Mouse (Mus musculus) neural tube, embryonic 12.5 days (tissue): Measurements from ENCODE around the gene Mycbpap. TPM values are rescaled to one million over a fixed set of nuclear protein-coding genes. Genes with fewer than 3 reads are reported as not detected.

Source experiments
- ATAC-seq: fragments of 200-750 bp; cut with Nextera tagmentation; 2 replicates; pipeline ENCODE4 v1.8.0; 2017; ENCODE audit warnings: low read depth, mild to moderate bottlenecking, moderate TSS enrichment, moderate library complexity; ENCODE audit not compliant: low FRiP score
- H3K27ac ChIP-seq: fragments of 300-500 bp; sonication (generic); 2 replicates; pipeline ENCODE4 v1.5.1; 2016
- H3K27me3 ChIP-seq: fragments of 300-500 bp; sonication (generic); replicated peaks from 2 replicates; pipeline ENCODE4 v1.6.1; 2016; ENCODE audit warnings: mild to moderate bottlenecking
- H3K36me3 ChIP-seq: fragments of 300-500 bp; sonication (generic); 2 replicates; pipeline ENCODE4 v1.6.1; 2016; ENCODE audit warnings: mild to moderate bottlenecking
- H3K4me1 ChIP-seq: fragments of 300-500 bp; sonication (generic); 2 replicates; pipeline ENCODE4 v1.6.1; 2016
- H3K4me2 ChIP-seq: fragments of 300-500 bp; sonication (generic); replicated peaks from 2 replicates; pipeline ENCODE4 v1.6.1; 2016; ENCODE audit warnings: mild to moderate bottlenecking
- H3K4me3 ChIP-seq: fragments of 300-500 bp; sonication (generic); 2 replicates; pipeline ENCODE4 v1.5.1; 2016
- H3K9ac ChIP-seq: fragments of 300-500 bp; sonication (generic); 2 replicates; pipeline ENCODE4 v1.6.1; 2016; ENCODE audit warnings: mild to moderate bottlenecking
- H3K9me3 ChIP-seq: fragments of 300-500 bp; sonication (generic); 2 replicates; pipeline ENCODE4 v1.6.1; 2016; ENCODE audit warnings: mild to moderate bottlenecking
- WGBS: fragments of 180-500 bp; shearing (Covaris S2); methylation state at CpG from one replicate; pipeline ENCODE4 v1.1.7; 2016; 5-methylcytosine and 5-hydroxymethylcytosine counted together
- polyA plus RNA-seq: library from polyadenylated mRNA; unstranded; fragments of >200 nt; fragmentation: Nextera tagmentation; extraction: Ambion mirVana; gene quantifications from 2 replicates; pipeline ENCODE4 v1.2.1, GENCODE M21; 2016

The Mycbpap gene
- polyA plus RNA-seq, 1 experiment from 2014 or later = 1.8 TPM

DNA sequence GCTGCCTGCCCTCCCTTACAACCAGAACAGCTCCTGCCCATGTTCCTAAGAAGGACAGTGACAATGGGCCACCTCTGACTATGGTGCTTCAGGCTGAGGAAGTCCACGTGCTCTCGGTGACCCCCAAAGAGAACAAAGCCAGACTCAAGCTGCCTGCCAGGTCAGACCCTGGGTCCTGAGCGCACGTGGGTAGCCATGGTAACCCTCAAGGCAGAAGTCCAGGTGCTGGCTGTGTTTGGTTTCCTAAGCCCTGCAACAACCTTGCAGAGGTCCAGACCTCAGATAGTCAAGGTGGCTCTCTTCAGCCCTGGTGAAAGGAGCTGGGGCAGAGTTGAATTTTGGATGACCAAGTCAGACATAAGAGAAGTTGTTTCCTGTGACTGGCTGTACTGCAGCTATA, 31.8 kb downstream of the Mycbpap start:
- H3K4me1 ChIP-seq = peaks cover 10% of the 10 kb centered on the region; the same call in 1 of the 2 replicates
- no peak overlapping the region for H3K4me3 ChIP-seq
- 36% methylated on average over 4 of the region's 4 CpGs for WGBS
- ATAC-seq = no peak
- H3K36me3 ChIP-seq = no peaks in the 10 kb centered on the region
- H3K9ac ChIP-seq = no peak overlapping the region
- no peak overlapping the region for H3K4me2 ChIP-seq
- H3K27ac ChIP-seq = no peak overlapping the region
- no peaks in the 10 kb centered on the region for H3K9me3 ChIP-seq
- peaks cover 44% of the 10 kb centered on the region for H3K27me3 ChIP-seq

DNA sequence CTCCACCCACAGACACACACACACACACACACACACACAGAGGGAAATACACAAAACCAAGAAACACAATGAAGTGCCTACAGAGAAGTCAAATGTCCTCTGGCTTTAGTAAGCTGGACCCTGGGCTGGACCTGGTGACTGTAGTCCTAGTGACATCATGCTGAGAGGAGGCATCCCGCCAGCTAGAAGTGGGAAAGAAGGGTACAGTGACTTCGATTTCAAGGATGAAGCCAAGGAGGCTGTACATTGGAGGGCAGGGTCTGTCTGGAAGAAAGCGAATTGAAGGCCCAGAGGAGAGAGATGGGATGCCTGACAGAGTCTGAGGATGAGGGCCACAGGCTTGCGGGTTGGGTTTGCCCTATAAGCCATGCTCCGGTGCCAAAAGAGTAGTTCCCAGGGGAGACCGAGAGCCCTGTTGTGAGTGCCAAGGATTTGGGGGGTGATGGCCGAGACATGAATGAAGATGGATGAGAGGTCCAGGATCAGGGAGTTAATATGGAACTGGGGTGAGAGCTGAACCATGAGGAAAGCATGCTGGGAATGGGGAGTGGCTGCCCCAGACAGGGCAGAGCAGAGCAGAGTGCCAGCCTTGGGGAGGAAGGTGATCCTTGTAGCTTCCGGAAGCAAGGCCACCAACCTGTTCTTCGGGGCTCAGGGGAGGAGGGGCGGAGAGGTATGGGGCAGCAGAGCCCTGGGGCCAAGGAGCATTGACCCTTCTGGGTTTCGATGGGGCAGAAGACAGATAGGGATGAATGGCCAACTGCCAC, 32.6 kb downstream of the Mycbpap start:
- Histone ChIP-seq H3K9me3 (no peaks in the 10 kb centered on the region), H3K4me2 (no peak overlapping the region), H3K4me3 (no peak overlapping the region), H3K27ac (no peak overlapping the region), H3K4me1 (peaks cover 10% of the 10 kb centered on the region; the same call in 1 of the 2 replicates), H3K27me3 (peaks cover 45% of the 10 kb centered on the region), H3K36me3 (no peaks in the 10 kb centered on the region), H3K9ac (no peak overlapping the region)
- WGBS = 87% methylated on average over 11 of the region's 11 CpGs
- no peak for ATAC-seq

DNA sequence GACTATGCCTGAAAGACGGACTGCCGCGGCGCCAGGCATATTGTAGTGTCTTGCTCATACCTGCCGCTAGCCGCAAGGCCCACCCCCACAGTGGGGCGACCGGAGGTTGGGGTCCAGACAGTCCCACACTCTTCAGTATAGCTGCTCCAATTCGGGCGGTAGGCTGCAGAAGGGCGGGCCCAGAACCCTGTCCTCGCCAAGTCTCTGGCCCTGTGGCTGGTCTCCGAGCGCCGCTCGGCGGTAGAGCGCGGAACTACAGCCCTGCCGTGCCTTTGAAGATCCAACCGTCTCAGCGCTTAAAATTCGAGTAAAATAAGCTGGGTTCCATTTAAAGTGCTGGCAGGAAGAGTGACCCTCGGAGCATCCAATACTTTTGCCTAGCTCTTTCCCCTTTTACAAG, 35.5 kb downstream of the Mycbpap start, which contains the start of gene Spata20:
Gene Spata20, minus strand, starts transcription at position 179 of the 400 bp plus-strand sequence.
- Histone ChIP-seq H3K4me3 (no peak within 1 kb of the TSS), H3K27ac (no peak within 1 kb of the TSS), H3K4me2 (peak within 1 kb of the TSS; percentile 37; the same call in 1 of the 2 replicates), H3K4me1 (peaks cover 3% of the 10 kb centered on the region; the same call in 1 of the 2 replicates), H3K9ac (no peak within 1 kb of the TSS), H3K27me3 (peaks cover 28% of the 10 kb centered on the region), H3K9me3 (no peaks in the 10 kb centered on the region), H3K36me3 (no peaks in the 10 kb centered on the region)
- WGBS = 3% methylated on average over 24 of the region's 24 CpGs
- peak; percentile 75 for ATAC-seq

DNA sequence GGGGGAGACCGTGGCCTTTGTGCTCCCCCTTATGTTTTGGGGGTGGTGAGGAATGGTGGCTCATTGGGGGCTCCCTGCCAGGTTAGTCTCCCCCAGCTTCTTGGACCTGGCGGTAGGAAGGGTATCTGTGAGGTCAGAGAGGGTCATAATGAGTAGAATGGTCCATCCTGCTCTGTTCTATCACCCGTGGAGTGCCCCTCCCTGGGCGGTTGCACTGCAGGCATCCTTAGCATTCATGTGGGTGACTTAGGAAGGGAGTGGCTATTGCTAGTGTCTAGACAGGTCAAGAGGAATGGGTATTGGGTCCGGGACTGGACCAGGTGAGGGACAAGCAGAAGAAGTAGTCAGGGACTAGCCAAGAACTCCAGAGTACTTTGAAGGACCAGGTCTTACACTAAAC, 36.3 kb downstream of the Mycbpap start:
- 0 out of 2 replicates have a peak, but pooled peaks have one; percentile 21 for ATAC-seq
- Histone ChIP-seq H3K27ac (no peak overlapping the region), H3K27me3 (peaks cover 24% of the 10 kb centered on the region), H3K9ac (no peak overlapping the region), H3K4me3 (no peak overlapping the region), H3K9me3 (no peaks in the 10 kb centered on the region), H3K4me1 (no peaks in the 10 kb centered on the region; the same call in 1 of the 2 replicates), H3K36me3 (no peaks in the 10 kb centered on the region), H3K4me2 (no peak overlapping the region)
- WGBS = 80% methylated on average over 5 of the region's 5 CpGs

DNA sequence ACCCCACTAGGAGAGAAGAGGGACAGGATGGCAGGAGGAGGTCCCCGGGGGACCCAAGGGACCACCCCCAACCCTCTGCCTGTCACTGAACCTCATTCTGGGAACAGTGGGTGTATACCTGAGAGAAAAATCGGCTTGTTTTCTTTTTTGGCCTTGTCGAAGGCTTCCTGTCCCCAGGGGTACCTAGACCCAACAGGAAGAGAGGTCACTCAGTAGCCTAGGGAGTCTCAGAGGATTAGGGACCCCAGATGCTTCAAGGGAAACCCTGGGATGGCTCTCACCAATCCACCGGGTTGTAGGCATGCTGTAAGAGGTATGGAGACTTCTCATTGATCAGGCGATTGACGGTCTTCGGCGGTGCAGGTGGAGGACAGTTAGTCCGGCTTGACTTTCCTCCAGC, 36.9 kb downstream of the Mycbpap start:
- H3K27me3 ChIP-seq = peaks cover 21% of the 10 kb centered on the region
- ATAC-seq = no peak

DNA sequence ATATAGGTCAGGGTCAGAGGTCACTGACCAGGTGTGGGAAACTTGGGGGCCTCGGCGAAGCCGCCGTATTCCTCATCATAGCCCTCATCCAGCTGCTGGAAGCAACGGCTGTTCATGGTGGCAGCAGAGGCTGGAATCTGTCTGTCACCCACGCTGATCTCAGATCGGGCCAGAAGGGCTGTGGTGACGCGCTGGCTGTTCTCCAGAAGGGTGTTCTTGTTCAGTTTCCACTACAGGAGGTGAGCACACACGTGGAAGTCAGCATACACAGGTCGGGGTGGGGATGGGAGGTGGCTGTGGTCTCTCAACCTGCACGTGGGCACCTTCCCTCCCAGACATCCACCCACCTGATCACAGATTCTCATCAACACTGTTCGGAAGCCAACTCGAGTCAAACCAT, 37.6 kb downstream of the Mycbpap start:
- no peak overlapping the region for H3K9ac ChIP-seq
- ATAC-seq = no peak
- WGBS = 79% methylated on average over 14 of the region's 14 CpGs
- no peak overlapping the region for H3K27ac ChIP-seq
- H3K36me3 ChIP-seq = no peaks in the 10 kb centered on the region
- H3K4me1 ChIP-seq = no peaks in the 10 kb centered on the region; the same call in 1 of the 2 replicates
- no peak overlapping the region for H3K4me3 ChIP-seq
- H3K4me2 ChIP-seq = no peak overlapping the region
- H3K27me3 ChIP-seq = peaks cover 15% of the 10 kb centered on the region
- no peaks in the 10 kb centered on the region for H3K9me3 ChIP-seq

More for the DNA sequence above, 36.9 kb downstream of the Mycbpap start:
- Histone ChIP-seq H3K4me3 (no peak overlapping the region), H3K36me3 (no peaks in the 10 kb centered on the region), H3K9me3 (no peaks in the 10 kb centered on the region), H3K4me1 (no peaks in the 10 kb centered on the region; the same call in 1 of the 2 replicates), H3K4me2 (no peak overlapping the region), H3K27ac (no peak overlapping the region), H3K9ac (no peak overlapping the region)
- 89% methylated on average over 9 of the region's 9 CpGs for WGBS

DNA sequence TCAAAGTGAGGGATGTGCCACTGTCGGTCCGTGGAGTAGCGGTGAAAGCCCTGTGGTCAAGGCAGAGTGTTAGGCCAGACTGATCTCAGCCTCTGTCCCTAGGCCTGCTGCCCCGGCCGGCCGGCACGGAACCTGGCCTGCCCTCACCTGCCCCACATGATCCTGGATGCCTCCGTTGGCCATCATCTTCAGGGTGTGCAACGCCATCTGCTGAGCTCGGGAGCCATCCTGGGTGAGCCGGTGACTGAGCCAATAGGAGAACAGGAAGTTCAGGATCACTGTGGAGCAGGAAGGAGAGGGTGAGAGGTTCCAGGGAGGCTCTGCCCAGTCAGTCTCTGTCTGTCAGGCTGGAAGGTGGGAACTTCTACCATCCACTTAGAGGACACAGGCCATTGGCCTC, 38.1 kb downstream of the Mycbpap start:
- peaks cover 13% of the 10 kb centered on the region for H3K27me3 ChIP-seq
- H3K4me3 ChIP-seq = no peak overlapping the region
- H3K4me1 ChIP-seq = no peaks in the 10 kb centered on the region; the same call in 1 of the 2 replicates
- no peaks in the 10 kb centered on the region for H3K36me3 ChIP-seq
- ATAC-seq = no peak
- no peak overlapping the region for H3K9ac ChIP-seq
- H3K27ac ChIP-seq = no peak overlapping the region
- WGBS = 79% methylated on average over 11 of the region's 11 CpGs
- no peak overlapping the region for H3K4me2 ChIP-seq
- H3K9me3 ChIP-seq = no peaks in the 10 kb centered on the region

DNA sequence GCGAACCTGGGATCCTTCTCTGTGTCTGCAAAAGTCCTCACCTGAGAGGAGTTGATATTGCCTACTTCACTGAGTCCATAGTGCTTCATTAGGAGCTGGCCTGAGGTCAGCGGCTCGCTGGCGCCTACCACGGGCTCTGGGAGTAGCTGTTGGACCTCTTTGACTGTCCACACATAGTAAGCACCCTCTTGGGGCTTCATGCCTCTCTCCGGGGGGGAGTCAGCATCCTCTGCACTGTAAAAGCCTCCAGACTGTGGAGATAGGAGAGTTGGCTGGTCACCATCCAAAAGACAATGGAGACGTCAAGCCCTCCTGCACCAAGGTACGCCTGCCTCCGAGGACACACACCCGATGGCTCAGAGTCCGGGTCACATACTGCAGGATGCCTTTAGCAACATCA, 38.8 kb downstream of the Mycbpap start:
- H3K36me3 ChIP-seq = no peaks in the 10 kb centered on the region
- ATAC-seq = no peak
- H3K27me3 ChIP-seq = peaks cover 20% of the 10 kb centered on the region
- no peak overlapping the region for H3K9ac ChIP-seq
- H3K27ac ChIP-seq = no peak overlapping the region
- no peaks in the 10 kb centered on the region; the same call in 1 of the 2 replicates for H3K4me1 ChIP-seq
- no peak overlapping the region for H3K4me2 ChIP-seq
- WGBS = 94% methylated on average over 11 of the region's 11 CpGs
- no peaks in the 10 kb centered on the region for H3K9me3 ChIP-seq
- H3K4me3 ChIP-seq = no peak overlapping the region

DNA sequence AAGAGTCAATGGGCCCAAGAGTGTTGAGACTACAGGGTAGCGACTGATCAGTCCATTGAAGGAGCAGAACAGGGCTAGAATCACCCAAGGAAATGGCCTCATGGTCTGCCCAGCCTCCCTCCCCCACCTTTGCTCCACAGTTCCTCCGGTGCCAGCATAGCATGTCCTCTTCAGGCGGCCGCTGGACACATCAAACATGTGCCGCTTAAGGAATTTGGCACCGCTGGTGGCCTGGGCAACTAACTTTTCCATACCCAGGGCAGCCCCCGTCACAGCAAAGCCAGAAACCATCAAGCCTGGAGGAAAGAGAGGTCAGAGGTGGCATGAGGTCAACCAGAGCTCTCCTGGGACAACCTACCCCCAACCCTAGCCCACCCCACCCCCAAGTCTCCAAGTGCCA, 39.6 kb downstream of the Mycbpap start:
- Histone ChIP-seq H3K4me3 (no peak overlapping the region), H3K27me3 (peaks cover 25% of the 10 kb centered on the region), H3K9me3 (no peaks in the 10 kb centered on the region), H3K4me1 (no peaks in the 10 kb centered on the region; the same call in 1 of the 2 replicates), H3K27ac (no peak overlapping the region), H3K36me3 (no peaks in the 10 kb centered on the region), H3K4me2 (no peak overlapping the region), H3K9ac (no peak overlapping the region)
- 87% methylated on average over 7 of the region's 7 CpGs for WGBS
- no peak for ATAC-seq

DNA sequence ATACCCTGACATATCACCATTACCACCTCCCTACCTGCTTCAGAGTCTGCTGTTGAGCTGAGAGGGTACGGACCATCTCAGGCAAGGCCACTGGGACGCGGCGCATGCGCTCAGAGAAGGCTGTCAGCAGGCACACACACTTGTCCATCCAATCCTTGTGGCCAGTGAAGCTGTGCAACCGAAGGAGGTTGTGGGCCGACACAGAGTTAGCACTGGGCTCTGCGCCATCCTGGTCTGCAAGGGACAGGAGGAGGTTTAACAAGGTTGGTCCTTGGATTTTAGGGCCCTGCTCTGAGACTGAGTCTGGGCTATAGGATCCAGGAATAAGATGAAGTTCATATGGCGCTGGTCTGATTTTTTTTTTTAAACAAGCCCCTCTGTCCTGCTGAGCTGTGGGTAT, 41.2 kb downstream of the Mycbpap start:
- no peak for ATAC-seq
- H3K36me3 ChIP-seq = no peaks in the 10 kb centered on the region
- H3K27me3 ChIP-seq = peaks cover 39% of the 10 kb centered on the region
- H3K4me1 ChIP-seq = peaks cover 6% of the 10 kb centered on the region; the same call in 1 of the 2 replicates
- no peaks in the 10 kb centered on the region for H3K9me3 ChIP-seq
- 92% methylated on average over 9 of the region's 9 CpGs for WGBS
- no peak overlapping the region for H3K27ac ChIP-seq
- no peak overlapping the region for H3K4me2 ChIP-seq
- H3K9ac ChIP-seq = no peak overlapping the region
- H3K4me3 ChIP-seq = no peak overlapping the region

DNA sequence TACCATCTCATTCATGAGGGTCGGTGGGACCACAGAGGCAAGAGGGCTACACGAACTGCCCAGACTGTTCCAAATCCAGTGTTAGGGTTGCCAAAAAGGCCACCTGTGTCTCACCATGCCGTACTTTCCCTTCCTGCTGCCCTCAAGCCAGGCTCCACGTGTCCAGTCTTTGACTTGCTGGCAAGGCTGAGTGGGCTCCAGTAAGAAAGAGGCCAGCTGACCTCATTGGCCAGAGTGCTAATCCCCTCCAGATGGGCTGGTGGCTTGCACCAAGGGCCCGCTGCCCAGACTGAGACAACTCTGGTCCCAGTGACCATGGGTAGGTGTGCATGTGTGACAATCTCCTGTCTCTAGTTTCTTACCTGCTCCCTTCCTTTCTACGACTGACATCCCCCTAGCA, 43.9 kb downstream of the Mycbpap start:
- no peak for ATAC-seq
- no peak overlapping the region for H3K27ac ChIP-seq
- WGBS = 88% methylated on average over 6 of the region's 6 CpGs
- H3K9me3 ChIP-seq = no peaks in the 10 kb centered on the region
- no peak overlapping the region for H3K9ac ChIP-seq
- H3K27me3 ChIP-seq = peaks cover 53% of the 10 kb centered on the region
- H3K4me1 ChIP-seq = peaks cover 30% of the 10 kb centered on the region
- no peak overlapping the region for H3K4me2 ChIP-seq
- no peaks in the 10 kb centered on the region for H3K36me3 ChIP-seq
- no peak overlapping the region for H3K4me3 ChIP-seq

DNA sequence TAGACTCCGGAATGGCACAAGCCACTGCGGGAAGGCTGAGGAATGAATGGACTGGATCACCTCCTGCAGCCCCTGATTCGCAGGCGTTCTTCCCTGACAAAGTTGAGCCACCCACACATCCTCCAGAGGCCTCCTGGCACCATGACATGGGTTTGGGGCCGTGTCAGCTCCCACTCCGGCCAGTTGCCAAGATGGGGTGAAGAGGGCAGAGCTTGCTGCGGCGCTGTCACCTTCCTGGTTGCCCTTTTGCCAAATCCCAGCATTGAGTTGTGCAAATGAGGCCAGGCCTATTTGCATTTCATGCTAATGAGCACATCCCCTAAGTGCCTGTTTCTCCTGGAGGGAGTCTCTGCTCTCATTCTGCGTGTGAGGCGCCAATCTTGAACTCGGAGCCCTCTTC, 45.8 kb downstream of the Mycbpap start:
- Histone ChIP-seq H3K9me3 (no peaks in the 10 kb centered on the region), H3K4me1 (peaks cover 49% of the 10 kb centered on the region), H3K4me3 (no peak overlapping the region), H3K4me2 (peak overlapping the region; percentile 99; the same call in 1 of the 2 replicates), H3K9ac (no peak overlapping the region), H3K27ac (no peak overlapping the region), H3K27me3 (peaks cover 67% of the 10 kb centered on the region), H3K36me3 (no peaks in the 10 kb centered on the region)
- ATAC-seq = no peak
- WGBS = 10% methylated on average over 11 of the region's 11 CpGs

DNA sequence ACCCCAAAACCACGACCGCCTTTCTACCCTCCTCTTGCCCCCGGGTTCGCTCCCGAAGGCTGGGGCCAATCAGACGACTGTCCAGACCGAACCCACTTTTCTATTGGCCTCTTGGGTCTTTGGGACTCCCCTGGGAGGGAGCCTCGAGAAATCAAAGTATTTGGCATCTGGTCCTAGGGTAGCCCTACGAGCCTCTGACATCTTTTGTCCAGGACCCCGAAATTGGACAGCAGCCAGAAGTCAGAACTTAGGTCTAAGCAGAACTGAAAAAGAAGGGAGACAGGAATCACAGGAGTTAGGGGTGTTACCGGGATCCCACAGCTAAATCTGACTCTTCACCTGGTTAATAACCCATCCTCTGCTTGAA, 47.0 kb downstream of the Mycbpap start:
- Histone ChIP-seq H3K9ac (no peak overlapping the region), H3K9me3 (no peaks in the 10 kb centered on the region), H3K4me1 (peaks cover 61% of the 10 kb centered on the region), H3K4me2 (peak overlapping the region; percentile 99), H3K36me3 (no peaks in the 10 kb centered on the region), H3K27ac (no peak overlapping the region), H3K4me3 (peak overlapping the region; percentile 79), H3K27me3 (peaks cover 66% of the 10 kb centered on the region)
- no peak for ATAC-seq
- 2% methylated on average over 11 of the region's 11 CpGs for WGBS
